Mouse (Mus musculus): ENCODE data around the gene Cdk14.

DNA sequence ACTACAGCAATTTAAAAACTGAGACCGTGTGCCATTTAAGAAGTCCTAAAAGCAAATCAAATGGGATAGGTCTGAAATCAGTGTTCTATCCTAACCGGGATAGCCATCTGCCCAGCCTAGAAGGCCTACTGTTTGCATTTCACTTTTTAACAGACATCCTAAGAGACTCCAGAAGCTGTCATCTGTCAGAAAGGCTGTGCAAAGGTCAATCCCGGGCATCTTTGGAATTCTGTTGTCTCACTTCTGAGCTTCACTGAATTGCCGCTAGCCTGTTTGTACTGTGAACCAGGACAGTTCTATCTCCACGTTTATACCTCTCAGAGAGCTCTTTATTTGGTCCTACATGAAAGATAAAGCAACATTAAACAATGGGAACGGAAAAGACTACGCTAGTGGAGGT is 159.8 kb downstream of the Cdk14 start:
- TF ChIP-seq CTCF (conservative IDR thresholded peaks at IDR 0.05; ENCODE audit: insufficient read depth, insufficient read length, low read depth, low read length) (no peak), POLR2A (IDR thresholded peaks at IDR 0.05; ENCODE audit: low read depth, low read length) (no peak)

Data from kidney, adult 2 months (tissue).